Mouse (Mus musculus): Measurements from ENCODE around the gene Plekho2. TPM values are rescaled to one million over a fixed set of nuclear protein-coding genes. Genes with fewer than 3 reads are reported as not detected.

Plekho2 gene
- polyA plus RNA-seq, 1 experiment from 2014 or later, result 9.1 TPM

DNA sequence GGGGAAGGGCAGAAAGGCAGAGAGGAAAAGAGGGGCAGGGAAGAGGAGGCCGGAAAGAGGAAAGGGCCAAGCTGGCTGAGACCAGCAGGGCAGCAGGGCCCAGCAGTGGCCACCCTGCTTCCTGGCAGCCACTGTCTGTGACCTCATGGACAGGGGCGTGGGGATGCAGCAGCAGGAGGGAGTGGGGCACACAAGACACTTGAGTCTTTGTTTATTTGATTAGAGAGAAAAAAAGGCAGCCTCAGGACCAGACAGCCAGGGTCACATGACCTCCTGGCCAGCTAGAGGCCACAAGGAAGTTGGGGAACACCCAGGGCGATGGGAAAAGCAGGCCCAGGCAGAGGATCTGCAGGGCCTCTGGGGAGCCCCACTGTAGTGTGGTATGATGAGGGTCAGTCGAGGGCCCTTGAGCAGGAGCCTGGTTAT is 17.7 kb downstream of the Plekho2 start:
- ATAC-seq (ENCODE audit: low FRiP score), result no peak
- 45% methylated on average over 4 of the region's 4 CpGs for WGBS
- H3K9me3 ChIP-seq, result no peaks in the 10 kb centered on the region
- peak overlapping the region; percentile 53; the same call in 1 of the 2 replicates for H3K27ac ChIP-seq
- no peak overlapping the region for H3K4me3 ChIP-seq (replicated peaks)
- no peak overlapping the region for H3K4me2 ChIP-seq
- no peaks in the 10 kb centered on the region for H3K27me3 ChIP-seq
- H3K36me3 ChIP-seq (replicated peaks), result peaks cover 18% of the 10 kb centered on the region
- peak overlapping the region; percentile 9; the same call in 1 of the 2 replicates for H3K9ac ChIP-seq
- peaks cover 9% of the 10 kb centered on the region for H3K4me1 ChIP-seq

DNA sequence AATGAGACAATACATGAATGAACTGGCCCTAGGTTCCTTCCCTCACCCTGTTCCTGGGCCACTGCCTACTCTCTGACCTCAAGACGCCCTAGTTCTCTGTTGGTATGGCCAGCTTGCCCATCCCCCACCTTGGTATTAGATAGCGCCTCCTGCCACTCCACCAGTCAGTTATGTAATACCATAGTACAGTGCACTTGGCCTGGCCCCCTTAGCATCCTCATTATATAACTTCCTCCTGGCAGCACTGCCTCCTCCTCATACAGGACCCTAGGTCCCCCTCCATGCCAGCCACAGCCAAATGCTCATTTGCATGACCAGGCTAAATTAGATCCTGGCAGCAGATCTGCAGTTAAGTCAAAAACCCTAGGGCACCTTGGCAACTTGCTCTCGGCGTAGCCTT is 18.8 kb downstream of the Plekho2 start:
- ATAC-seq (ENCODE audit: low FRiP score), result no peak
- 92% methylated on average over 4 of the region's 4 CpGs for WGBS
- no peak overlapping the region for H3K9ac ChIP-seq
- H3K36me3 ChIP-seq (replicated peaks), result peaks cover 27% of the 10 kb centered on the region
- H3K27me3 ChIP-seq, result no peaks in the 10 kb centered on the region
- peaks cover 9% of the 10 kb centered on the region for H3K4me1 ChIP-seq
- no peak overlapping the region for H3K27ac ChIP-seq
- no peak overlapping the region for H3K4me2 ChIP-seq
- H3K9me3 ChIP-seq, result no peaks in the 10 kb centered on the region
- H3K4me3 ChIP-seq (replicated peaks), result no peak overlapping the region

DNA sequence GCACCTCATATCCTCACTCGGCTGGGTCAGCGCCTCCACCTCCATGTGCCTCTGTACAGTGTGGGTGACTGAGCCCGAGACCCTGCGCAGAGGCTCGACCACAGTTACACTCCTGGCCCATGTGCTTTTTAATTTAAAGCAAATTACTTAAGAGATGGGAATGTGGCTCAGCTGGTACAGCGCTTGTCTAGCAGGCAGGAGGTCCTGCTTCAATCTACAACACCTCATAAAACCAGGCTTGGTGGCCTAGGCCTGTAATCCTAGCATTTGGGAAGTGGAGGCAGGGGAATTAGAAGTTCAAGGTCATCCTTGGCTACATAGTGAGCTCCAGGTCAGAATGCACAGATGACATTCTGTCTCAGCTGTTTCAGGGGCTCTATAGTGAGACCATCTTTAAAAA is 21.0 kb downstream of the Plekho2 start:
- Histone ChIP-seq H3K4me3 (replicated peaks) (no peak overlapping the region), H3K9ac (no peak overlapping the region), H3K36me3 (replicated peaks) (peaks cover 34% of the 10 kb centered on the region), H3K4me2 (no peak overlapping the region), H3K4me1 (peaks cover 17% of the 10 kb centered on the region), H3K27me3 (no peaks in the 10 kb centered on the region), H3K27ac (no peak overlapping the region), H3K9me3 (no peaks in the 10 kb centered on the region)
- 89% methylated on average over 6 of the region's 6 CpGs for WGBS
- no peak for ATAC-seq (ENCODE audit: low FRiP score)

DNA sequence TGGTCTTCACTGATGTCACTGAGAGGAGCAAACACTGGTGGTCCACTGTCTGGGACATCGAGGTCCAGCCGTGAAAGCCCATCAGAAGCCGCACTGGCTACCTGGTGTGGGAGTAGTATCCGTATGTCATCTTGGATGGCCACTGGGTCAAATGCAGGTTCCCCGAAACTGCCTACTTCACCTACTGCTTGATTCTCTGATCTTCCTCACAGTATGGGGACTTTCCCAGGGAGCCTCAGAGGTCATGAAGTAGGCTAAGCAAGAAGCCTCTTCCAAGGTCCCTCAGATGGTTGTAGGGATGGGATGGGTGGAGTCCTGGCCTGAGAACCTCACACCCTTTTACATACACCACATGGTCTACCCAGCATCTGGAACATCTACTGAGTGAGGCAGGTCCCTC is 22.9 kb downstream of the Plekho2 start:
- no peak overlapping the region for H3K27ac ChIP-seq
- H3K9me3 ChIP-seq, result no peaks in the 10 kb centered on the region
- H3K4me1 ChIP-seq, result peaks cover 11% of the 10 kb centered on the region
- no peak overlapping the region for H3K9ac ChIP-seq
- ATAC-seq (ENCODE audit: low FRiP score), result no peak
- no peak overlapping the region for H3K4me3 ChIP-seq (replicated peaks)
- 96% methylated on average over 5 of the region's 5 CpGs for WGBS
- no peaks in the 10 kb centered on the region for H3K27me3 ChIP-seq
- peaks cover 27% of the 10 kb centered on the region for H3K36me3 ChIP-seq (replicated peaks)
- H3K4me2 ChIP-seq, result no peak overlapping the region

DNA sequence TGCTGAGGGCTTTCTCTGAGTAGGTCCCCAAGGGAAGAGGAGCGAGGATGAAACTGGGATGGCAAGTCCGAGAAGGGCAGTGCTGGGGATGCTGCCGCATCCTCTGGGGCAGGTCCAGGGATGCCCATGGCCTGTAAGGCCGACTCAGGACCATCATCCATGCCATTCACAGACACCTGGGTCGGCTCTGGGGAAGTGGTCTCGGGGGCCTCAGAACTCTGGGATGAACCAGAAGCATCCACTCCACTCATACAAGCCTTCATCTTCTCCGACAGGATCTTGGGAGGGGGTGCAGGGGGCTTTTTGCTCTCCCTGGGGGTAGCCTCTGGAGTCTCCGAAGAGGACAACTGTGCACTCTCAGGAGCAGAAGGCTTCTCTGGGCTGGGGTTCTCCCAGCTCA is 23.5 kb downstream of the Plekho2 start:
- Histone ChIP-seq H3K4me2 (no peak overlapping the region), H3K9ac (no peak overlapping the region), H3K27ac (no peak overlapping the region), H3K36me3 (replicated peaks) (peaks cover 27% of the 10 kb centered on the region), H3K4me1 (peaks cover 8% of the 10 kb centered on the region; the same call in 1 of the 2 replicates), H3K27me3 (no peaks in the 10 kb centered on the region), H3K9me3 (no peaks in the 10 kb centered on the region), H3K4me3 (replicated peaks) (no peak overlapping the region)
- no peak for ATAC-seq (ENCODE audit: low FRiP score)
- 92% methylated on average over 8 of the region's 8 CpGs for WGBS

DNA sequence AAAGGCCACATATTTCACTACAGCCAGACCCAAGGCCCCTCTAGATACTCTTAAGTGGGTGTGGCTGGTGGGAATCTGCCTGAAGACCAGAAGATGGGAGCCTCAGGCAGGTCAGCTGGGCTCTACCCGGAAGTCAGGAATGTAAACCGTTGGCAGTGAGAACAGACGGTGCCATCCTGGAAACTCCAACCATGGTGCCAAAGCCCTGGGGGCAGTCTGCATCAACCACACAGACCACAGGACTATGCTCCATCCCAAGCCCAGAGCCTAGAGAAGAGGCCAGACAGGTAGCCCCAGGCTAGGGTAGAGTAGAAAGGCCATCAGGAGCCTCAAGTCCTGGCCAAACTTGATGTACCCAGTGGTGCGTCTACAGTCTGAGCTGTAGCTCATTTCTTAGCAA is 24.2 kb downstream of the Plekho2 start:
- no peak overlapping the region for H3K27ac ChIP-seq

DNA sequence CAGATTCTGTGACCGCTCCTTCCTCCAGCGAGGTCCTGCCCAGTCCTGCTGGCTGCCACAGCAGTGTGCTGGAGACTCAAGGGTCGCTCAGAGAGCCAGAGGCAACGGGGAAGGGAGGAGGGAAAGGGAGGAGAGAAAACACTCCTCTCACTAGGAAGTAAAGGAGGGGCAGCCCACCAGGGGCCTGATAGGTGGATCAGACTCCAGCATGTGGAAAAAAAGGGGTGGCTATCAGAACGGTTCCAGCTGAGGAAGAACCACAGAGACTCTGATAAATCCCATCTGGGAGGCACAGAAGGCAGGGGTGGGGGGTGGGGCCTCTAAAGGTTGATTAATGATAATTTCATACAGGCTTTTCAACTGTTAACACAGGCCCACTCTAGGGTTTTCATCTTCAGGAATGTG is 24.8 kb downstream of the Plekho2 start:
- peaks cover 27% of the 10 kb centered on the region for H3K36me3 ChIP-seq (replicated peaks)
- no peak overlapping the region for H3K4me2 ChIP-seq
- H3K4me3 ChIP-seq (replicated peaks), result no peak overlapping the region
- H3K27me3 ChIP-seq, result no peaks in the 10 kb centered on the region
- H3K27ac ChIP-seq, result peak overlapping the region; percentile 1; the same call in 1 of the 2 replicates
- H3K4me1 ChIP-seq, result peaks cover 20% of the 10 kb centered on the region
- H3K9me3 ChIP-seq, result no peaks in the 10 kb centered on the region
- H3K9ac ChIP-seq, result no peak overlapping the region
- WGBS, result 23% methylated on average over 5 of the region's 5 CpGs
- no peak for ATAC-seq (ENCODE audit: low FRiP score)

More for the DNA sequence above, 24.2 kb downstream of the Plekho2 start:
- Histone ChIP-seq H3K4me1 (peaks cover 15% of the 10 kb centered on the region), H3K9me3 (no peaks in the 10 kb centered on the region), H3K9ac (no peak overlapping the region), H3K4me2 (no peak overlapping the region), H3K27me3 (no peaks in the 10 kb centered on the region), H3K36me3 (replicated peaks) (peaks cover 27% of the 10 kb centered on the region), H3K4me3 (replicated peaks) (no peak overlapping the region)
- no peak for ATAC-seq (ENCODE audit: low FRiP score)
- WGBS, result 86% methylated on average over 3 of the region's 4 CpGs

DNA sequence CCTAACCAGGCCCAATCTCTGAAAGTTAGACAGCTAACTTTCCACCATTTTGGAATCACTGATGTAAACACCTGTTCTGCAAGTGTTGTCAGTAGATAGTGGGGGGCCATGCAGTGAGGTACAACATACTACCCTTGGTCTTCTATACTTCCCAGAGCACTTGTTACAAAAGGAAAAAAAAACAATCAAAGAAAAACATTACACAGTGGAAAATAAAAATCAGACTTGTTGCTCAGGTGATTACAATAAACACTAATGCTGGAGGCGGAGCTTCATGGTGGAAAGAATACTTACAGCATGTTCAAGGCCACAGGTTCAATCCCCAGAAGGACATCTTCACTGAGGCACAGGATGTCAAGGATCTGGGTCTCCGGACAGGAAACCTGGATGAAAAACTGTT is 27.1 kb downstream of the Plekho2 start:
- no peak for ATAC-seq (ENCODE audit: low FRiP score)

DNA sequence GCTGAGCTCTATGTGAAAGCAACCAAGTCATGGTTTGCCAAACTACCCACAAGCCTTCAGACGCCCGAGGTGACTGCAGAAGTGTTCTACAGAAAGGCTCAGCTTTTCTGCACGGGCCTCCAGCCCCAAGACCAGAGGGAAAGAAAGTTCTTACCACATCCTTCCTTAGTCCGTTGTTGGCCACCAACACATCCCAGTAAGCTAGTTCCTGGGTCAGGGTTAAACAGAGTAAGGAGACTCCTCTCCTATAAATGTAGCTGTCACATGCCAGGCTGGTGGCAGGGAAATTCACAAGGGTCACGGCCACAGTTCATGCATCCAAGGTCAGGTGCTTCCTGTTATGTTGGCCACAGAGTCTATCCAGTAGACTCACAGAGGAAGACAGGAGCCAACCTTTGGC is 27.7 kb downstream of the Plekho2 start:
- no peak for ATAC-seq (ENCODE audit: low FRiP score)
- Histone ChIP-seq H3K4me2 (no peak overlapping the region), H3K4me1 (peaks cover 28% of the 10 kb centered on the region), H3K27me3 (no peaks in the 10 kb centered on the region), H3K27ac (no peak overlapping the region), H3K9ac (no peak overlapping the region), H3K4me3 (replicated peaks) (no peak overlapping the region), H3K36me3 (replicated peaks) (peaks cover 16% of the 10 kb centered on the region), H3K9me3 (no peaks in the 10 kb centered on the region)
- 95% methylated on average over 5 of the region's 5 CpGs for WGBS

More for the DNA sequence above, 27.1 kb downstream of the Plekho2 start:
- Histone ChIP-seq H3K36me3 (replicated peaks) (peaks cover 16% of the 10 kb centered on the region), H3K4me3 (replicated peaks) (no peak overlapping the region), H3K4me1 (peaks cover 26% of the 10 kb centered on the region), H3K9ac (no peak overlapping the region), H3K4me2 (no peak overlapping the region), H3K27ac (no peak overlapping the region), H3K27me3 (no peaks in the 10 kb centered on the region), H3K9me3 (no peaks in the 10 kb centered on the region)
- WGBS, result 96% methylated on average over 2 of the region's 2 CpGs

DNA sequence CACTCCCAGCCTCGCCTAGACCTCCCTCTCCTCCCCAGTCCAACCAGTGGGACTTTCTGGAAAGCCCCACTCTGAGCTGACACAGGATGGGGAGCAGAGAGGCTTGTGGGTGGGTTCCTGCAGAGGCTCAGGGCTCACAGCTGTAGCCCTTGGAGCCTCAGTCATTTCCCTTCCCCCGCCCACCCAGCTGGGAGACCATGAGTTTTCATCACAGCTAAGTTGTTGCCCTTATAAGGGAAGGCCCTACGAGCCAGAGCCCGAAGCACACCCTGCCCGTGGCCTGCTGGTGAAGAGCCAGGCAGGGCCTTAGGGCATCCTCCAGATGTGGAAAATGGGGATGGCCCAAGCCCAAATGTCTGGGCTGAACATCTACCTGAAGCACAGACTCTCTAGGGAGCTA is 28.8 kb downstream of the Plekho2 start:
- Histone ChIP-seq H3K4me1 (peaks cover 31% of the 10 kb centered on the region), H3K27ac (peak overlapping the region; percentile 39; the same call in 1 of the 2 replicates), H3K27me3 (no peaks in the 10 kb centered on the region), H3K36me3 (replicated peaks) (peaks cover 8% of the 10 kb centered on the region), H3K4me2 (no peak overlapping the region), H3K9ac (peak overlapping the region; percentile 33; the same call in 1 of the 2 replicates), H3K4me3 (replicated peaks) (no peak overlapping the region), H3K9me3 (no peaks in the 10 kb centered on the region)
- ATAC-seq (ENCODE audit: low FRiP score), result no peak
- WGBS, result 45% methylated on average over 5 of the region's 5 CpGs

DNA sequence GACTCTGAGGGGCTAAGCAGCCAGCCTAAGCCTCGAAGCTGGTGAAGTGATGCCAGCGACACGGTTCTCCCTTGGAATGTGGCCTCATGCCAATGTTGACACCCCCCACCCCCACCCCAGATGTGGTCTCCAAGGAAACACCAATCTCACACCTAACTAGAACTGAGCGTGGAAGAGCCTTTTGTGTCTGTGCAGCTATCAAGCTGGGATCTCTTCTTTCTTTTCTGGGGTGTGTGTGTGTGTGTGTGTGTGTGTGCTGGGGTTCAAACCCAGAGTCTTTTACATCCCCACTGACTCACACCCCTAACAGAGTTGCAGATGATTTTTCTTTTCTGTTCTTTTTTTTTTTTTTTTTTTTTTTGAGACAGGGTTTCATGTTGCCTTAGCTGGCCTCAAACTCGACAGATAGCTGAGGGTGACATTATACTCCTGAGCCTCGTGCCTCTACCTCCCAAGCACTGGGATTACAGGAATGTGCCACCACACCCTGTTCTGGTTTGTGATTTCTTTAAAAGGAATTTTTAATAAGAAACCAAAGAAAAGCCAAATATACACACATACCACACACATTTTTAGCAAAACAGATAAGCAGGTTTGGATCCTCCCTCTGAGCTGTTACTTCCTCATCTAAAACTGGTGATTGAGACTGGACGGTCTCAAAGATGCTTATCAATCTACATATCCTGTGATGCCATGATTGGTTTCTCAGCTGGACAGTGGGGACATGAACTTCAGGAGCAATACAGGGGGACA is 29.6 kb downstream of the Plekho2 start:
- peaks cover 30% of the 10 kb centered on the region for H3K4me1 ChIP-seq
- no peaks in the 10 kb centered on the region for H3K27me3 ChIP-seq
- no peak overlapping the region for H3K9ac ChIP-seq
- H3K4me2 ChIP-seq, result no peak overlapping the region
- 0 out of 2 replicates have a peak, but pooled peaks cover under 1% of the 10 kb centered on the region for H3K36me3 ChIP-seq (replicated peaks)
- 36% methylated on average over 7 of the region's 7 CpGs for WGBS
- peak overlapping the region; percentile 39; the same call in 1 of the 2 replicates for H3K27ac ChIP-seq
- H3K9me3 ChIP-seq, result no peaks in the 10 kb centered on the region
- no peak for ATAC-seq (ENCODE audit: low FRiP score)
- no peak overlapping the region for H3K4me3 ChIP-seq (replicated peaks)

DNA sequence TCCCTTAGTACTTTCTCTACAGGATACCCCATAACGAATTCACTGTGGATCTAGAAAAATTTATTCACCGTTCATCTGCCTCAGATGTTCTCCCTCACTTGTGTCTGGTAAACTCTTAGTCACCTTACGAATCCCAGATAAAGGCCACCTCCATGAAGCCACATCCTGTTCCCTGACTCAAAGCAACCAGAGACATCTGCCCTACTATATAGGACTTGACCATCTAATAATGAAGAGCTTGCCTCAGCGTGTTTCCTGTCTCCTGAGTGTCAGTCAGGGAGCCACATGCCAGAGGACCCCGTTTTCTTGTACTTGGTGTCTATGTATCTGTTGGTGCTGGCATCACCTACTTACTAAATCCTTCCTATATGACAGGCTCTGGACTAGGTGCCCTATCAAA is 30.2 kb downstream of the Plekho2 start:
- Histone ChIP-seq H3K4me1 (peaks cover 24% of the 10 kb centered on the region), H3K27ac (no peak overlapping the region), H3K27me3 (no peaks in the 10 kb centered on the region), H3K9ac (no peak overlapping the region), H3K9me3 (no peaks in the 10 kb centered on the region), H3K36me3 (replicated peaks) (no peaks in the 10 kb centered on the region), H3K4me2 (no peak overlapping the region), H3K4me3 (replicated peaks) (no peak overlapping the region)
- 89% methylated on average over 5 of the region's 5 CpGs for WGBS
- no peak for ATAC-seq (ENCODE audit: low FRiP score)

DNA sequence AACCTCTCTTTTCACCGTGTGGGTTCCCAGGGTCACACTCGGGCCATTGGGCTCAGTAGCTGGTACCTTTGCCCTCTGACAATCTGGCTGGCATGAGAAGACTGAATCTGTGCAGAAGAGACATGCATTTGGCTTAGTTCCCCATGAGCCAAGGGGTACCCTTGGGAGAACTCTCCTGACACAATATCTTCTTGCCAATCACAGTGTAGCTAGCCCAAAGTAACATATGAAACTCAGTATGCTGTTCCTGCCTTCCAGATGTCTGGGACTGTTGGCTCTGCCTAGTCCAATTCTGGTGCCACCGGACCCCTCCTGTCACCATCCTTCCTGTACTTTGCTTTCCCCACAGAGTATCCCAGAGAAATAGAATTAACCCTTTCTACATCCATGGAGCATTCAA is 30.7 kb downstream of the Plekho2 start:
- 78% methylated on average over 3 of the region's 3 CpGs for WGBS
- Histone ChIP-seq H3K4me1 (peaks cover 23% of the 10 kb centered on the region), H3K4me3 (replicated peaks) (no peak overlapping the region), H3K36me3 (replicated peaks) (no peaks in the 10 kb centered on the region), H3K4me2 (no peak overlapping the region), H3K9ac (no peak overlapping the region), H3K27ac (no peak overlapping the region), H3K9me3 (no peaks in the 10 kb centered on the region), H3K27me3 (no peaks in the 10 kb centered on the region)
- no peak for ATAC-seq (ENCODE audit: low FRiP score)

Measured in forebrain, embryonic 12.5 days (tissue).